Mouse (Mus musculus): ENCODE data around the gene Tmem240.

GRCm38 (mm10) chr4:155760613-155761355, 26.2 kb downstream of the Tmem240 start, which contains the start of gene Atad3a:
- TF ChIP-seq POLR2A (IDR thresholded peaks at IDR 0.05; ENCODE audit: borderline replicate concordance, insufficient read depth, low read length) (peak; percentile 76), CTCF (IDR thresholded peaks at IDR 0.05; ENCODE audit: borderline replicate concordance, insufficient read depth, low read depth, low read length) (no peak)
